Mouse (Mus musculus) brain, embryonic 14.5 days (tissue): ENCODE measurements at regions not wholly inside any gene's neighbourhood (a gene's known extent, or its start where the extent isn't known, plus 50 kb on each side); places are given as distances from the start of the nearest gene placed in this dataset.

Source experiments
- CTCF ChIP-seq: fragments of 200-500 bp; IDR thresholded peaks from 2 replicates; pipeline ENCODE4 v1.5.1; 2012; ENCODE audit warnings: inconsistent platforms, mild to moderate bottlenecking, moderate library complexity, borderline replicate concordance; ENCODE audit not compliant: insufficient read depth, insufficient read length; ENCODE audit errors: extremely low read depth
- POLR2A ChIP-seq: fragments of 200-500 bp; IDR thresholded peaks from 2 replicates; pipeline ENCODE4 v1.6.1; 2012; ENCODE audit warnings: mild to moderate bottlenecking, inconsistent platforms, borderline replicate concordance; ENCODE audit not compliant: poor library complexity, insufficient read depth, insufficient read length, severe bottlenecking; ENCODE audit errors: extremely low read depth

DNA sequence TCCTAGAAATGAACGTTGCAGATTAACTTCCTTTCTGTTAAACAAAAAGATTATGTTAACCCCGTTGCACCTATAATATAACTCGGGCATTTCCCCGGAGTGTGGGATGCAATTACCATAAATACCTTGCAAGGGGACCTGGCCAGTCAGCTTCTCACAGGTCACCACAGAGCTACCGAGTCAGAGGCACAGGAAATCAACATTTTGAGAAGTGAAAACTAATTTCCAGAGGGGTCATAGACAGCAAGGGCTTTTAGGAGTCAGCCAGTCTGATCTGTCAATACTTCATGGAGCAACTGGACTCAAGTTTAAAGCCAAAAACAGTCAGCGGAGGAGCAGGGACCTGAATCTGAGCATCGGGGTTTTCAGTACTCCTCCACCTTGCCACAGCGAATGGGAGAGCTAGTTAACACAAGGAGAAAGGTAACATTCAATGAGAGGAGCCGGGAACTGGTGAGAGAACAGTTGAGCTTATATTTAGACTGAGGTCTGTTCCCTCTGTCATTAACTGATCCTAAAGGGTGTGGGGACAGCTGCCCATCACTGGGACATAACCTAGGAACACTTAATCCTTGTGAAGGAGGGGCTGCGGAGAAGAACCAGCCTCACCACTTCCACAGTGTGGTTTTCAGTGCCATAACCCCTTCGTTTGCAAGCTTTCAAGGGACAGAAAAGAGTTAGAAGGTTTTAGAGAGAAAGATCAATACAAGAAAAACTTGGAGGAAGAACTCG is 105.9 kb downstream of the Nufip1 start:
- TF ChIP-seq POLR2A (no peak), CTCF (no peak)
